Mouse (Mus musculus): ENCODE data around the gene Fbxl13. TPM values are rescaled to one million over a fixed set of nuclear protein-coding genes. Genes with fewer than 3 reads are reported as not detected.

Fbxl13 gene
- total and polyA plus RNA-seq, 3 experiments = 0.11 TPM; not detected in 2

DNA sequence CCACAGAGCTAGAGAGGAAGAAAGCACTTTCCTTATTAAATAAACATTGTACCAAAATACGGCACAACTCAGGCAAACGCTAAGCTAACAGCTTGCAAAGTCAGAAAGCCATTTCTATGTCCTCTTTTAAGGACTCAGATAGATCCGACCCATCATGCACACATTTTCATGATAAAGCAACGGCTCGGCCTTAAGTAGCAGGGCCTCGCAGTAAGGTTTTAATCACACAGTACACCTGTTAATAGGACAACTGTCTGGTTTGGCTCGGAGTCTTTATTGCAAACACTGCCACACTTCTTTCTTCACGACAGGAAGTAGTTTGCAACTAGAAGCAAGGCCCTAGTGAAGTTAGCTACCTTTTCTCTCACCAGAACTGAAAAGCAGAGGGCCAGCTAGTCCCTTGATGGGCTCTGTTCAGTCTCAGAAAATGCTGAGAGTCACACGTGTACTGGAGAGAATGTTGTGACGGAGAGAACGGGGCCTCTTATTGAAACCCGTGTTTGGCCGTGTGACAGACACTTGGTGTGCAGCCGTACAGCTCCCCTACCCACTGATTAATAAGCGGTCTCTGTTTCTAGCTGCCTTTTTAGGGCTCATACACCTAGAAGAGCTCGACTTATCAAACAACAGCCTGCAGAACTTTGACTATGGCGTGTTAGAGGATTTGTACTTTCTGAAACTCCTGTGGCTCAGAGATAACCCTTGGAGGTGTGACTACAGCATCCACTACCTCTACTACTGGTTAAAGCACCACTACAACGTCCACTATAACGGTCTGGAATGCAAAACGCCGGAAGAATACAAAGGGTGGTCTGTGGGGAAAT lies 70.8 kb downstream of the Fbxl13 start:
- Histone ChIP-seq H3K36me3 (replicated peaks) (no peaks in the 10 kb centered on the region), H3K27me3 (ENCODE audit: insufficient read depth, low read length) (peaks cover 4% of the 10 kb centered on the region), H3K4me1 (ENCODE audit: insufficient read depth, low read depth, low read length) (no peaks in the 10 kb centered on the region), H3K9me3 (replicated peaks) (no peaks in the 10 kb centered on the region), H3K4me3 (ENCODE audit: low read depth, low read length) (no peak overlapping the region)
- no peak for DNase-seq (ENCODE audit: low spot score)
- TF ChIP-seq POLR2AphosphoS5 (IDR thresholded peaks at IDR 0.05; ENCODE audit: insufficient replicate concordance, low read depth, low read length) (no peak), GATA2 (IDR thresholded peaks at IDR 0.05; ENCODE audit: borderline replicate concordance, low read depth, low read length) (no peak), TAL1 (conservative IDR thresholded peaks at IDR 0.05; ENCODE audit: low read depth, low read length) (no peak), GATA1 (IDR thresholded peaks at IDR 0.05; ENCODE audit: borderline replicate concordance, low read length) (no peak), CTCF (IDR thresholded peaks at IDR 0.05; ENCODE audit: low read depth, low read length) (no peak)
- ATAC-seq (ENCODE audit: extremely low read depth, insufficient number of reproducible peaks, low FRiP score, poor library complexity, severe bottlenecking) = no peak

DNA sequence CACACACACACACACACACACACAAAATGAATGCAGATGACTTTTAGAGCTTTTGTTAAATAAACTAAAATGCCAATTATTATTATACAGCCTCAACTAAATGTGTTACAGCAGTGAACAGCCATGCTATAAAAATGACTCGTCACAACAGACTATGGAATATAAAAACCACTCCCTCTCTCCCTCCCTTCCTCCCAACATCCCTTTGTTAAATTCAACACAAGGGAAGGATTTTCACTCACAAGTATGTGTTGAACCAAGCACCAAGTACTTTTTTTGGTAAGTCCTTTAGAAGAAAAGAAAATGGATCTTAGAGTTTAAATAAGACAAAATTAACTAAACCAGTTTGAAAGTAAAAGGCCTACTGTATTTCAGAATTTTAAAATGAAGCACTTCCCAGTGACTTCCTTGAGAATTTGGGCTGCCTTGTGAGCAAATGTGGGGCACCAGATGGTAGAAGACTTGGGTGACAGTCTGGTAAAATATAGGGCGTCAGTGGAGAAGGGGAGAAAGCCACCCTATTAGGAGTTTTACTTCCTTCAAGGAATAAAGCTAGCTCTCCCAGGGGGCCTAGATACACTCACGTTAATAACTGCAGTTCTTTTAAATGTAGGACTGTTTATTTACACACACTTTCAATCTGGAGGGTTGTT lies 72.5 kb downstream of the Fbxl13 start:
- H3K4me3 ChIP-seq (ENCODE audit: low read depth, low read length) = no peak overlapping the region

DNA sequence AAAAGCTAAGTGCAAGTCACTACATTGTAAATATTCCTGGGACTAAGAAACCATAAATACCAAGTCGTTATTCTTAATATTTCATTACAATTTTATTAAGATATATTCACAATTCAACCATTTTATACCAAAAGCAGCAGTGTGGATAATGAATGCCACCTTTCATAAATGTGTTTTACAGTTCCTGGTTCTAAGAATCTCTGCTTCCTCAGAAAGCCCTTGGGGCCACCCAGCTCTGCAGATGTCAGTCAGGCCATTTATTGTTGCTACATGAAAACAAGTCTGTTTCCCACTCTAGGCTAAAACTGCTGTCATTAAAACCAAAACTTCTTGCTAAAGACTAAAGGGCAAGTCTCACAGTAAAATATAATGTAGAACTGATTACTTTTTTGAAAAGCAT lies 77.7 kb downstream of the Fbxl13 start:
- Histone ChIP-seq H3K27me3 (ENCODE audit: insufficient read depth, low read length) (peaks cover 3% of the 10 kb centered on the region; the same call in 1 of the 2 replicates), H3K4me3 (ENCODE audit: low read depth, low read length) (no peak overlapping the region), H3K4me1 (ENCODE audit: insufficient read depth, low read depth, low read length) (no peaks in the 10 kb centered on the region), H3K9me3 (replicated peaks) (no peaks in the 10 kb centered on the region), H3K36me3 (replicated peaks) (no peaks in the 10 kb centered on the region)
- DNase-seq (ENCODE audit: low spot score) (no peak), ATAC-seq (ENCODE audit: extremely low read depth, insufficient number of reproducible peaks, low FRiP score, poor library complexity, severe bottlenecking) (no peak)
- TF ChIP-seq GATA1 (IDR thresholded peaks at IDR 0.05; ENCODE audit: borderline replicate concordance, low read length) (no peak), GATA2 (IDR thresholded peaks at IDR 0.05; ENCODE audit: borderline replicate concordance, low read depth, low read length) (no peak), CTCF (IDR thresholded peaks at IDR 0.05; ENCODE audit: low read depth, low read length) (no peak), TAL1 (conservative IDR thresholded peaks at IDR 0.05; ENCODE audit: low read depth, low read length) (no peak), POLR2AphosphoS5 (IDR thresholded peaks at IDR 0.05; ENCODE audit: insufficient replicate concordance, low read depth, low read length) (no peak)

More for the DNA sequence above, 72.5 kb downstream of the Fbxl13 start:
- no peaks in the 10 kb centered on the region for H3K9me3 ChIP-seq (replicated peaks)
- DNase-seq (ENCODE audit: low spot score) (no peak), ATAC-seq (ENCODE audit: extremely low read depth, insufficient number of reproducible peaks, low FRiP score, poor library complexity, severe bottlenecking) (no peak)
- no peaks in the 10 kb centered on the region for H3K4me1 ChIP-seq (ENCODE audit: insufficient read depth, low read depth, low read length)
- no peak for TF ChIP-seq CTCF (IDR thresholded peaks at IDR 0.05; ENCODE audit: low read depth, low read length)
- TF ChIP-seq TAL1 (conservative IDR thresholded peaks at IDR 0.05; ENCODE audit: low read depth, low read length) = no peak
- TF ChIP-seq GATA1 (IDR thresholded peaks at IDR 0.05; ENCODE audit: borderline replicate concordance, low read length) = no peak
- no peaks in the 10 kb centered on the region for H3K36me3 ChIP-seq (replicated peaks)
- peaks cover 7% of the 10 kb centered on the region for H3K27me3 ChIP-seq (ENCODE audit: insufficient read depth, low read length)

DNA sequence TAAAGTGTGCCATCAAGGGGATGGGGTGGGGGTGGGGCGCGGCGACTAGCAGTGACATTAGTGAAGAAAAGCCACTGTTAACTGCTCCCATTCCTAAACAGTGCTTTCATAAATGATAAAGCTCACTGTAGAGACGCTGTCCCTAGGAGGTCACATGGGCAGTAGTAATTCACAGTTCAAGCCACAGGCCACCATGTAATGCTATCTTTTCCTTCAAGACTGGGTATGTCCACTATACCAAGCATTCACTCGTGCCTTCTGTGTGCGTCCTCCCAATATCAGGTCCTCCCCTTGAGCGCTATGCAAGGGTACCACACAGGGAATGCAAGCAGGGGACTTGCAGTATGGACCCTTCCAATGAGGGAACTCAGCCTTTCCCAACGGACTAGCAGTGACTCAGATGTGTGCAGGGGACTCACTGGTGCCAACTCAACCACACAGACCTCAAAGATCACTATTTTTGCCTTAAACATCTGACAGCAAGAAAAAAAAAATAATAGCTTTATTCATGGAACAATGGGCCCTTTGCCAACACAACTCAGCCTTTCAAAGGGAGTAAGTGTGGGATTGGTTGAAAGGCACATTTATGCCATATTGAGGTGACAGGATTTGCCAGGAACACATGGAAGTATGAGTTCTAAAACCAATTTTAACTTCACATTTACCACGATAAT lies 79.9 kb downstream of the Fbxl13 start:
- ATAC-seq (ENCODE audit: extremely low read depth, insufficient number of reproducible peaks, low FRiP score, poor library complexity, severe bottlenecking) = no peak
- no peak overlapping the region for H3K4me3 ChIP-seq (ENCODE audit: low read depth, low read length)
- TF ChIP-seq GATA1 (IDR thresholded peaks at IDR 0.05; ENCODE audit: borderline replicate concordance, low read length) = no peak
- TF ChIP-seq TAL1 (conservative IDR thresholded peaks at IDR 0.05; ENCODE audit: low read depth, low read length) = no peak
- no peak for TF ChIP-seq POLR2AphosphoS5 (IDR thresholded peaks at IDR 0.05; ENCODE audit: insufficient replicate concordance, low read depth, low read length)
- no peak for TF ChIP-seq CTCF (IDR thresholded peaks at IDR 0.05; ENCODE audit: low read depth, low read length)
- TF ChIP-seq GATA2 (IDR thresholded peaks at IDR 0.05; ENCODE audit: borderline replicate concordance, low read depth, low read length) = no peak

GRCm38 (mm10) chr5:21563936-21564335 lies 81.5 kb downstream of the Fbxl13 start:
- H3K27me3 ChIP-seq (ENCODE audit: insufficient read depth, low read length) = peaks cover 6% of the 10 kb centered on the region; the same call in 1 of the 2 replicates
- DNase-seq (ENCODE audit: low spot score) = no peak
- H3K36me3 ChIP-seq (replicated peaks) = no peaks in the 10 kb centered on the region
- TF ChIP-seq CTCF (IDR thresholded peaks at IDR 0.05; ENCODE audit: low read depth, low read length) (no peak), GATA2 (IDR thresholded peaks at IDR 0.05; ENCODE audit: borderline replicate concordance, low read depth, low read length) (no peak), TAL1 (conservative IDR thresholded peaks at IDR 0.05; ENCODE audit: low read depth, low read length) (no peak), GATA1 (IDR thresholded peaks at IDR 0.05; ENCODE audit: borderline replicate concordance, low read length) (no peak), POLR2AphosphoS5 (IDR thresholded peaks at IDR 0.05; ENCODE audit: insufficient replicate concordance, low read depth, low read length) (no peak)
- no peak overlapping the region for H3K4me3 ChIP-seq (ENCODE audit: low read depth, low read length)
- H3K4me1 ChIP-seq (ENCODE audit: insufficient read depth, low read depth, low read length) = no peaks in the 10 kb centered on the region
- no peak for ATAC-seq (ENCODE audit: extremely low read depth, insufficient number of reproducible peaks, low FRiP score, poor library complexity, severe bottlenecking)
- H3K9me3 ChIP-seq (replicated peaks) = no peaks in the 10 kb centered on the region

More for the DNA sequence above, 79.9 kb downstream of the Fbxl13 start:
- H3K4me1 ChIP-seq (ENCODE audit: insufficient read depth, low read depth, low read length) = no peaks in the 10 kb centered on the region
- 0 out of 2 replicates have a peak, but pooled peaks cover 6% of the 10 kb centered on the region for H3K27me3 ChIP-seq (ENCODE audit: insufficient read depth, low read length)
- DNase-seq (ENCODE audit: low spot score) = no peak
- no peaks in the 10 kb centered on the region for H3K36me3 ChIP-seq (replicated peaks)
- no peaks in the 10 kb centered on the region for H3K9me3 ChIP-seq (replicated peaks)

DNA sequence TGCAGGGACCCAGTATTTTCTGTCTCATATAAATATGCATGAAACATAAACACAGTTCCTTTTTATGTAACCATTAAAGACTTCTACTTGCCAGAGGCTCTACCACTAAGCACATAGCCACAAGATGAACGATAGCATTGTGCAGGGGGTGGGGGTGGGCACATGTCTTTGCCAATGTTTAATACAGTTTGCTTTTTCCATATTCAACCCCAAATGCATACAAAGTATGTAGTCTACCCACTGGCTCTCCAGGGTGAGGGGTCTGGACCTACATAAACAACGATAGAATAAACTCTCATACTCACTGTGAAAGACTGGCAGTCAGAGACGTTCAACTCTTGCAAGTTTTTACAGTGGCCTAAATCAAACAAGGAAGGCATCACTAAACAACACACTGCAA lies 88.9 kb downstream of the Fbxl13 start:
- TF ChIP-seq TAL1 (conservative IDR thresholded peaks at IDR 0.05; ENCODE audit: low read depth, low read length) = no peak
- TF ChIP-seq GATA2 (IDR thresholded peaks at IDR 0.05; ENCODE audit: borderline replicate concordance, low read depth, low read length) = no peak
- TF ChIP-seq CTCF (IDR thresholded peaks at IDR 0.05; ENCODE audit: low read depth, low read length) = no peak
- TF ChIP-seq GATA1 (IDR thresholded peaks at IDR 0.05; ENCODE audit: borderline replicate concordance, low read length) = no peak
- no peak for TF ChIP-seq POLR2AphosphoS5 (IDR thresholded peaks at IDR 0.05; ENCODE audit: insufficient replicate concordance, low read depth, low read length)
- Histone ChIP-seq H3K9me3 (replicated peaks) (no peaks in the 10 kb centered on the region), H3K4me3 (ENCODE audit: low read depth, low read length) (no peak overlapping the region), H3K27me3 (ENCODE audit: insufficient read depth, low read length) (peaks cover 12% of the 10 kb centered on the region), H3K4me1 (ENCODE audit: insufficient read depth, low read depth, low read length) (no peaks in the 10 kb centered on the region), H3K36me3 (replicated peaks) (no peaks in the 10 kb centered on the region)
- no peak for ATAC-seq (ENCODE audit: extremely low read depth, insufficient number of reproducible peaks, low FRiP score, poor library complexity, severe bottlenecking)
- no peak for DNase-seq (ENCODE audit: low spot score)

All from G1E (cell line).